Mouse (Mus musculus) adipose tissue, adult 10 weeks (tissue): ENCODE results near the gene Lypd8. TPM values are rescaled to one million over a fixed set of nuclear protein-coding genes. Genes with fewer than 3 reads are reported as not detected.

ENCODE experiments used
- polyA plus RNA-seq: library from polyadenylated mRNA; stranded (reverse); fragments of 350-450 nt; fragmentation: Illumina TruSeq; extraction: RNeasy Lipid Tissue Mini Kit (QIAGEN cat#74804); gene quantifications from one replicate; pipeline ENCODE4 v1.2.3, GENCODE M21; 2014; ENCODE audit warnings: low read depth, low replicate concordance

Gene Lypd8
- polyA plus RNA-seq: 2,095 TPM

DNA sequence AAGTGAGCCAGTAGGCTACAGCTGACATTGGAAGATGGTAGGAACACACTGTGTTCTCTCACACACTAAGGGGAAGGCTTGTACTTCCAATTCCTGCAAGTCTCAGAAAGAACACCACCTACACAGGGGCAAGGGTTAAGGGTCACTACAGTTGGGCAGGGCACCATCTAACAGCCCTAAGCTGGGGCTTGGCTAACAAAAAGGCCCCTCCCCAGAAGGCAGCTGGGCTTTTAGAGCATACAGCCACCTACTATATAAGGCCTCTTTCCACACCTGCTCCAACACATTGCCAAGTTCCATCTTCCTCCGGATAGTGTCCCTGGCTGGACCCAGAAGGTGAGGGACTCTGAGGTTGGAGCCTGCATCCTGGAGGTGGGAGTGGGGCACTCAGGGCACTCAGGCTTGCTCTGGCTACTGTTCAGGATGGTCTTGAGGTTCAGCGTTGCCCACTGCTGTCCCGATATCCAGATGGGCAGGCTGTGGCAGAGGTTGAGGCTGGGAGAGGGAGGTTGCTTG, at the start of gene Lypd8:
Gene Lypd8 (plus strand): TSS at position 281 of the 516 bp plus-strand sequence.

GRCm38 (mm10) chr11:58330276-58331148, 48.3 kb upstream of the Lypd8 start, which contains the start of the genes Zfp672 and Sh3bp5l:
Gene Zfp672, minus strand, starts transcription at chr11:58330339.
Gene Sh3bp5l, plus strand, starts transcription at chr11:58330724.

GRCm38 (mm10) chr11:58420815-58421214, 42.0 kb downstream of the Lypd8 start, which contains the start of gene 1810065E05Rik:
Gene 1810065E05Rik, plus strand, starts transcription at chr11:58421111.

DNA sequence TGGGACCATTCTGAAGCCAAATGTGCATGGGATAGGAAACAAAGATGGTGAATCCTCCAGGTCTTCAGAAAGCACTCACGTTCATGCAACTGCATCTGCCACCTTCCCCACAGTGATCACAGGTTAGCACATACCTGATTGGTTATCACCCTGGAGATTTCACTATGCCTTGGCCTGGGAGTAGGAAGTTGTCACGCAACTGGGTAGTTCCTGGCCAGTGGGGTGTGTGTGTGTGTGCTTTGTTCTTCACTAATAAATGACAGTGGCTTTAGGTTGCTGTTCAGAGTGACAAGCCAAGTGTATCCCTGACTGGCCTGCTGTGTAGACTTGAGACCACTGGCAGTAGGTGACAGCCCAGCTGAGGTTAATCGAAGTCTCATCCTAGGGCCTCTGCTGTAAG, 53.4 kb downstream of the Lypd8 start, which contains the start of gene Gm12253:
Gene Gm12253 (plus strand): TSS at position 301 of the 400 bp plus-strand sequence.

Other genes with a start within 250 kb of the Lypd8 start
- gene Gemin5, start 210.5 kb upstream of the Lypd8 start, polyA plus RNA-seq: 8.7 TPM
- 37.3 TPM for gene Mrpl22, start 207.4 kb upstream of the Lypd8 start, polyA plus RNA-seq
- 20.9 TPM for gene Igtp, start 179.5 kb upstream of the Lypd8 start, polyA plus RNA-seq
- gene Irgm2, start 179.4 kb upstream of the Lypd8 start, polyA plus RNA-seq: 16.4 TPM
- gene 4930438A08Rik, start 104.2 kb upstream of the Lypd8 start, polyA plus RNA-seq: 1.3 TPM
- gene Zfp692, start 72.0 kb upstream of the Lypd8 start, polyA plus RNA-seq: 29.2 TPM
- gene Zfp672, start 48.7 kb upstream of the Lypd8 start, polyA plus RNA-seq: 53.2 TPM
- 42.4 TPM for gene Sh3bp5l, start 48.3 kb upstream of the Lypd8 start, polyA plus RNA-seq
- not detected for gene 1810065E05Rik, start 42.1 kb downstream of the Lypd8 start, polyA plus RNA-seq
- gene Gm12253, start 53.5 kb downstream of the Lypd8 start, polyA plus RNA-seq: not detected
- gene Lypd9, start 73.9 kb downstream of the Lypd8 start, polyA plus RNA-seq: 3.7 TPM
- not detected for gene Olfr30, start 83.2 kb downstream of the Lypd8 start, polyA plus RNA-seq
- gene Olfr332, start 113.5 kb downstream of the Lypd8 start, polyA plus RNA-seq: 0.82 TPM
- gene Olfr331, start 123.5 kb downstream of the Lypd8 start, polyA plus RNA-seq: not detected
- not detected for gene Olfr330, start 155.8 kb downstream of the Lypd8 start, polyA plus RNA-seq
- gene Olfr329-ps, start 167.4 kb downstream of the Lypd8 start, polyA plus RNA-seq: not detected
- gene Olfr328, start 176.6 kb downstream of the Lypd8 start, polyA plus RNA-seq: not detected
- not detected for gene Olfr224, start 191.5 kb downstream of the Lypd8 start, polyA plus RNA-seq
- gene Olfr325, start 198.7 kb downstream of the Lypd8 start, polyA plus RNA-seq: not detected
- gene Olfr324, start 216.1 kb downstream of the Lypd8 start, polyA plus RNA-seq: not detected
- not detected for gene 2210407C18Rik, start 237.0 kb downstream of the Lypd8 start, polyA plus RNA-seq